Mouse (Mus musculus) erythroblast, embryonic 14.5 days (primary cell): ENCODE results near the gene Polr2e.

Source experiments
- GATA1 ChIP-seq: IDR thresholded peaks from 2 replicates; pipeline ENCODE4 v1.6.1; 2012; ENCODE audit warnings: low read length, inconsistent platforms, mixed read lengths
- TAL1 ChIP-seq: IDR thresholded peaks from 3 replicates; pipeline ENCODE4 v1.6.1; 2012; ENCODE audit warnings: low read length, inconsistent platforms, mixed read lengths

- no peak for TF ChIP-seq GATA1
- no peak for TF ChIP-seq TAL1
Observed at GRCm38 (mm10) chr10:79997819-79998218, 41.8 kb downstream of the Polr2e start.
